Mouse (Mus musculus) left cerebral cortex, postnatal 25 days (tissue): Measurements from ENCODE around the gene Kbtbd4. TPM values are rescaled to one million over a fixed set of nuclear protein-coding genes. Genes with fewer than 3 reads are reported as not detected.
"Not testable (repeated sequence)": the region's sequence is repeated elsewhere in the genome, so short reads cannot be mapped to it uniquely, and the experiment has no call there.

ENCODE experiments used
- DNase-seq, 2 experiments: peaks; one replicate each; pipeline ENCODE4 v3.0.0; 2022; ENCODE audit warnings: low spot score in 2 of 2, mixed read lengths in 1 of 2
- intact Hi-C: fragments of 180-260 bp; cut with DNase I; formaldehyde crosslinking; loops from one replicate; pipeline ENCODE4 v1.15.1; 2025
- total RNA-seq, 2 experiments: library from RNA; stranded (reverse); gene quantifications; 2 replicates each; pipeline ENCODE4 v1.2.3; 2021

Gene Kbtbd4
- total RNA-seq, 2 experiments from 2014 or later: 40.1 to 43.1 TPM

DNA sequence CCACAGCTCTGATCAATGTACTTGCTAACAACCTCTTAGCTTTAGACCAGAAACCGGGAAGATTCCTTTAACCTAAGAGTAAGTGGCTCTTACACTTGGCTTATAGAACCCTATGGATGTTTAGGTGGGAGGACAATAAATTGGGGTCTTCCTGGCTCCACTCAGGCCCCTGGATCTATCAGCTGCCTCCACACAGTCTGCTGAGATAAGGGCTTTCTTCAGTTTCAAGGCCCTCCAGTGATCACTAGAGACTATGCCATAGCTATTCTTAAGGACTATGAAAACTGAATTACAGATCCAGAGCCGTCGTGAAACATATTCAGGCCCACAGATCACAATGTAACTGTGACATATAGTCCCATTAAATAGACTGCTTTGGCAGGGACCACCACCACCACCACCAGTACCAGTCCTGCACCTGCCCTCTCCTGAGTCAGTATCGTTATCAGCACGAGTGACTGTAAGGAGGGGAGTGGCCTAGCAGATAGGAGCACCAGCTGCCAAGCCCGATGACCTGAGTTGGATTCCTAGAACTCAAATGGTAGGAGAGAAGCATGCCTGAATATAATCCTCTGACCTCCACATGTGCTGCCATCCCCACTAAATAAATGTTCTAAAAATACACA lies 10.8 kb upstream of the Kbtbd4 start:
- intact Hi-C loops: no loop called here

DNA sequence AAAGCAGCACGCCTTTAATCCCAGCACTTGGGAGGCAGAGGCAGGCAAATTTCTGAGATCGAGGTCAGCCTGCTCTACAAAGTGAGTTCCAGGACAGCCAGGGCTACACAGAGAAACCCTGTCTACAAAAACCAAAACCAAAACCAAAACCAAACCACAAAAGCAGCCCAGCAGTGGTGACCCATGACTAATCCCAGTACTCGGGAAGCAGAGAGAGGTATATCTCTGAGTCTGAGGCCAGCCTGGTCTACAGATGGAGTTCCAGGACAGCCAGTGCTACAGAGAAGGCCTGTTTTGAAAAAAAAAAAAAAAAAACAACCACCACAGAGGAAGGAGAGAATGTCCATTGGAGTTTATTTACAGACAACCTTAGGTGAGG lies 10.3 kb upstream of the Kbtbd4 start:
- DNase-seq, intact Hi-C loops: not testable (repeated sequence)

More for the DNA sequence above, 10.8 kb upstream of the Kbtbd4 start:
- no peak for DNase-seq

DNA sequence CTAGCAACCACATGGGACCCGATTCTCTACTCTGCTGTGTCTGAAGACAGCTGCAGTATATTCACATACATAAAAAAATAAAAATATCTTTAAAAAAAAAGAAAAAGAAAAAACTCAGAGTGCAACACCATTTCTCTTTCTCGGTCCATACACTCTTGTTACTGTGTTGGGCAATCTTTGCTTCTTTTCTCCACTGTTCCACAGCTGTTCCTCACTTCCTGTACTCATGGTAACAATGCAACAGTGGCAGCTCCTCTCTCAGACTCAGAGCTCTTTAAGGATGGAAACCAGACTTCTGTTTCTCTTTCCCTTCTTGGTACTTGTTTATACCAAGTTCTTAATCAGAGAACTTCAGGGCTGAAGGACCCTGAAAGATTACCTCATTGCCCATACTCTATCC lies 1.1 kb upstream of the Kbtbd4 start:
- no peak for DNase-seq
- intact Hi-C loops: loop anchor here (5.0 kb wide), 1 partner anchor 36 kb away; no protein-coding TSS in a partner anchor

DNA sequence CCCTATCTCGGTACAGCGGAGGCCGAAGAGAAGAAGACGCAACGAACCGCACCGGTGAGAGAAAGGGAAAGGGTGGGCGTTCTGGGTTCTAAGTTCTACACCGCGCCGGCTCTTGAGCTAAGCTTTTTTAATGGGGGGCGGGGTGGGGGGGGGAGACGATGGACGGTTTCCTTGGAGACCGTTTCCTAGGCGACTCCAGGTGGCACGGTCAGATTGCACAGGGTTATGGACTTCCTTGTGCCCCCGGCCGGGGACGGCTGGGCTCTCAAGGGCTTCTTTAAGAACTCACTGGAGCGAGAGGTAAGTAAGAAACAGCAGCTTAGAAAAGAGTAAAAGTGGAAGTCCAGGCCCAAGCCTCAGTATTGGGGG lies 300 bp downstream of the Kbtbd4 start:
- no peak for DNase-seq
- intact Hi-C loops: loop anchor here (5.0 kb wide), 1 partner anchor 38 kb away; no protein-coding TSS in a partner anchor

DNA sequence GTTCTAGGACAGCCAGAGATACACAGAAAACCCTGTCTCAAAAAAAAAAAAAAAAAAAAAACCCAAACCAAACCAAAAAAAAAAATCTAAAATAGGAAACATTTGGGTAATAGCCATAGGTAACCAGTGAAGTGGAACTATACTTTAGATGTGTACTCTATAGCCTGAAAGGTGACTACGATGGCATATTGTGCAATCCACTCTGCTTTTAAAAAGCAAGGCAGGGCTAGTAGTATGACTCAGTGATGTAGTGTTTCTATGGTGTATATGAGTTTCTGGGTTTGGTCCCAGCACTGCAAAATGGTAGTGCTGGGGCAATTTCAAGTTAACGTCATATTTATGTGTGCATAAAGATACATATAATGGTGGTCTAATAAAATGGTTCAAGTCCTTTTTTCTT lies 2.2 kb downstream of the Kbtbd4 start:
- intact Hi-C loops: no loop called here
- DNase-seq: no peak

DNA sequence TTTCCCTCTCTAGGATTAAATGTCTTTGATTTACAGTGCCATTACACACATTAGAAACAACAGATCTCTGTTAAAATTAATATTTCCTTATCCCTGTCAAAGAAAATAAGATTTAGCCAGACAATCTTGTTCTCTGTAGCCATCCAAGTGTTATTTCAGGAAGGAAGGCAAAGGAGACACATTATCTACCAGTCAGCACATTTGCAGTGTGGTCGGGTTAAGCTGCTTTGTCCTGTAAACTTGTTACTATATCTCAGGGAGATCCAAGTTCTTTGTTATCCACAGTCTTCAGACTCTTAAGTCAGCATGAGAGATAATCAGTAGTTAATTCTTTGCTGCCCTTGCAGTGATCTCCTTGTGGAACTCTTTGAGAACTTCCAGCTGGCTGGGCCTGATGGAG lies 6.3 kb downstream of the Kbtbd4 start:
- DNase-seq: no peak
- intact Hi-C loops: no loop called here

DNA sequence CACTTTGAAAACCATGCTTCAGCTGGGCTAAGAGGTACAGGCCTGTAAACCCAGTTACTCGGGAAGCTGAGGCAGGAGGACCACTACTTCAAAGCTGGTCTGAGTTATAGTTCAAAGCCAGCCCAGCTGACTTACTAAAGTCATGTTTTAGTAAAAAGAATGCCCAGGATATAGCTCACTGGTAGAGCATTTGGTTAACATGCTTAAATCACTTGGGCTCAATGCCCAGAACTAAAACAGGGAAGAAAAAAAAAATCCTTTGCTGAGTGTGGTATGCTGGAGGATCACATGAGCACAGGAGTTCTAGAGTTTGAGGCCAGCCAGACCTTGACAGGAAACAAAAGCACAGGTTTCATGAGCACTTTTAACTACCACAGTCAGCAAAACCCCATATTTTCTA lies 7.1 kb downstream of the Kbtbd4 start:
- intact Hi-C loops: no loop called here

DNA sequence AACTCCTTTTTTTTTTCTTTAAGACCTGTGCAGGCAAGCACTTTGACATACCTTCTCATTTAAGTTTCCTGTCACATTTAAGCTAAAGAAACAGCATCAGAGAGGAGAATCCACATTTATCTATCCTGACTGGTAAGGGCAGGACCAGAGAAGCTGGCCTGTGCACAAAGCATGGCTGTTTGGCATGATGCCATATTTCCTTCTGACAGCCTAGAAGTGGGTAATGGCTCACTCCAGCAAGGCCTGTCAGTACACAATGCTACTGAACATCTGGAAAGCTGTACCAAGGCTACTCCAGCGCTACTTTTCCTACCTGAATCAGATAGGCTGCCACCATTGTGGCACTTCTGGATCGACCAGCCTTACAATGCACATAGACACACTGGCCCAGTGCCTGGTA lies 9.1 kb downstream of the Kbtbd4 start:
- intact Hi-C loops: no loop called here
- no peak for DNase-seq

More for the DNA sequence above, 7.1 kb downstream of the Kbtbd4 start:
- DNase-seq: no peak

DNA sequence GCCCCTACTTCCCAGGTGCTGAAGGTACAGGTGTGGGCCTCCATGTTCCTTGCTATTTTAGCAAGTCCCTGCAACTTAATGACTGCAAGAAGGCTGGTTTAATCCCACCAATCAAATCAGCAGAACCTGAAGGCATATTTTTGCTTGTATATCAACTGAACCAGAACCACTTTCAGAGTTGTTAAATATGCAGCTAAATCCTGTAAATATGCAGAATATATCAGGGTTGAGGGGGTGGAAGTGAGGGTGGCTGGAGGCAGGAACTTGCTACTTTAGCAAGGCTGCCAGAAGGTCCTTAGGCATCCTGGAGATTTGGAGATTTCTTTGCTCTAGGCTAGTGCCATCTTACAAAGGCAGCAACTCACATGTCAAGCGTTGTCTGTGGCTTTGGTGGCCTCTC lies 11.0 kb downstream of the Kbtbd4 start:
- intact Hi-C loops: loop anchor here (5.0 kb wide), 2 partner anchors 48 to 147 kb away; no protein-coding TSS in a partner anchor
- peak in 1 of 2 experiments; percentile 59 for DNase-seq

DNA sequence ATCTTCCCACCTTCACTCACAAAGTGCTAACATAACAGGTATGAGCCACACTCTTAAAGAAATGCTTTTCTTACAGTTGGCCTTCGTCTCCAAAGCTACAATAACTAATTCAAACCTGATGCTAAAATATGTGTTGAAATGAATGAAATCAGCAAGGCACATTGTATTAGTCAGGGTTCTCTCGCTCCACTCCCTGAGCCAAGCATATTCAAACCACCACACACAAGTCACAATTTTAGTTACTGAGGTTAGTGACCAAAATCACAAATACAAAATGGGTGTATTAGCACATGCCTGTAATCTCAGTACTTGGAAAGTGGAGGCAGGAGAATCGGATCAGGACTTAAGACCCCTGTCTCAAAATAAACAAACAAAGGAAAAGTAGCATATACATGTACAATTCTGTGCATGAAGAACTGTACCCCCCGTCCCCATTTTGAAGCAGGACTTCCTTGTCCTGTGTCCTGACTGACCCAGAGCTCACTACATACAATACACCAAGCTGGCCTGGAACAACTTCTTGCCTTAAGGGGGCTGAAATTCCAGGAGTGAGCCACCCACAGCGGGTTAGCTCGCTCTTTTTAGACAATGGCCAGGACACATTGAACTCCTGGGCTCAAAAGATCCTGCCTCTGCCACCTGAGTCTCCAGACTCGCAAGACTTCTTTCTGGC lies 12.2 kb downstream of the Kbtbd4 start:
- intact Hi-C loops: loop anchor here (5.0 kb wide), 2 partner anchors 49 to 146 kb away; no protein-coding TSS in a partner anchor

DNA sequence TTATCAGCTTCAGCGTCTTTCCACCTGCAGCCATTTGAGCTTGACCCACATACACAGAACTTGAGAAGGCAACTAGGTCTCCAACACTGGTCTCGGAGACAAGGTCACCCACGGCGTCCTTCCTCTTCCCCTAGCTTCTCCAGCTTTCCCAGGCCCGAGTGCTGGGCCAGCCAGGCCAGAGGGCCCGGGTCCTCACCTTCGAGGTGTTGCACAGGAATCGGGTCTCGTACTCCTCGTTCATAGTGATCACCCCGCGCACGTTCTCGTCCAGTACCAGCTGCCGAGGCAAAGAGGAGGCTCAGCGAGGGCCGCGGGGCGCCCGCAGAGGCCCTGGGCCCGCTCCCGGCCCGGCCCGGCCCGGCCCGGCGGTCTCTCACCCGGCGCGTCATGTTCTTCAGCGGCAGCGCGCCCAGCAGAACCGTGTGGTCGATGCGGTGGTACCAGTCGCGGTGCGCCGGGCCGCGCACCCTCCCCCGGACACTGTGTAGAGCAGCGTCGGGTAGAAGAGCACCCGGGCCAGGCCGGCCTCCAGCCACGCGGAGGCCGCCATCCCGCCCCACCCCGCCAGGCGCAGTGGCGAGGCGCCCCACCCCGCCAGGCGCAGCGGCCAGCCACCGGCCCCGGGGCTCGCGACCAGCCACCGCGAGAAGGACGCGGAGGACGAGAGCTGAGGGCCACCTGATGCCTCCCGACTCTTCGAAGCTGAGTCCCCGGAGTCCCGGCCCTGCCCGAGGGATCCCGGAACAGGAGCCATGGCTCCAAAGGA lies 12.9 kb downstream of the Kbtbd4 start:
- peak; percentile 43 to 58 for DNase-seq
- intact Hi-C loops: loop anchor here (5.0 kb wide), 2 partner anchors 50 to 145 kb away; no protein-coding TSS in a partner anchor

More for the DNA sequence above, 12.2 kb downstream of the Kbtbd4 start:
- no peak for DNase-seq

DNA sequence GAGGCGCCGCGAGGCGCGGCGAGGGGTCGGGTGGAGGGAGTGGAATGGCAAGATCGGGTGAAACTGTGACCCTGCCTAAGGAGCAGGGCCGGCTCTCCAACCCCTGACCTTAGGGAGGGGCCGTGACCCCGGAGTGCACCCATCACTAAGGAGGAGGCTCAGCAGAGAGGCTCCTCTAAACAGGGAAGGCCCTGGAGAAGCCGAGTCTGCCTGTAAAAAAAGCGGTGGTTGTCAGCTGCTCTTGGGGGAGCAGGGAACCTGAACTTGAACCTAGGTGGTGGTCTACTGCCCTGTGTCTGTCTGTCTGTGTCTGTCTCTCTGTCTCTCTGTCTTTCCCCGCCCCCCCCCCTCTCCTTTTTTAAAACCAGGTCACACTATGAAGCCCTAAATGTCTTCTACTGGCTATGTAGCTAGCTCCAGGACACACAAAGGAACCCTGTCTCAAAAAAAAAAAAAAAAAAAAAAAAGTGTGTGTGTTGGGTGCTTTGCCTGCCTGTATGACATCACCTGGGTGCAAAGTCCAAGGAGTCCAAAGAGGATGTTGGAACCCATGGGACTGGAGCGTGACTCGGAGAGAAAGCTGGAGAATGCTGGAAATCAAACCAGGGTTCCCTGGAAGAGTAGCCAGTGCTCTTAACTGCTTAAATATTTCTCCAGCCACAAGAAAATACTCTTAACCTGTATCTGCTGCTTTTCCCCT lies 13.6 kb downstream of the Kbtbd4 start:
- peak in 1 of 2 experiments; percentile 29 for DNase-seq
- intact Hi-C loops: loop anchor here (5.0 kb wide), 2 partner anchors 51 to 144 kb away; no protein-coding TSS in a partner anchor

DNA sequence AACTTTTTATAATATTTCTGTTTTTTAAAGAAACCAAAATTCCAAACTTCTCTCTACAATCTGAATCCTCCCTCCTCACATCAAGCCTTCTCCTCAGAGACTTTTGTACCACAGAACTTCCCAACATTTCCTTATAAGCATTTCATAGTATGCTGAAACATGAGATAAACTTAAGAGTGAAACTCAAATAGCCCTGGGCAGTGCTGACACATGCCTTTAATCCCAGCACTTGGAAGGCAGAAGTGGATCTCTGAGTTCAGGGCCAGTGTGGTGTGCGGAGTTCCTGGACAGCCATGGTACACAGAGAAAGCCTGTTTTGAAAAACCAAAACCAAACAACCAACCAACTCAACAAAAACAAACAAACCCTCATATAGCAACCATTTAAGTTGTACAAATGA lies 16.6 kb downstream of the Kbtbd4 start:
- no peak for DNase-seq
- intact Hi-C loops: no loop called here

DNA sequence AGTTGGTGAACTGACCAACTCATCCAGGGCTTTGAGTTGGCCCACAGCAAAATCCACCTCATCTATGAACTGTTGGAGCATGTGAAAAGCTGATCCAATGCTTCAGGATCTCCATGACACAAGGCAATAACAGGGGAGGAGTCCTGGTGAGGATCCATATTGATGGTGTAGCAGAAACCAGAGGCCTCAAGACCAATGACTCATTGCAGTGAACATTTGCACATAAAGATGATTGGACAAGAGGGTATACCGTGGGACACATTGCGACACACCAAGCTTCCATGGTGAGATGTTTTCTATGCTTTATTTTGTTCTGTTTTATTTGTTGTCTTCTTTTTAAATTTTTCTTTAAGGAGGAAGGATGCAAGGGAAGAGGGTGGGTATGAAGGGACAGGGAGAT lies 18.1 kb downstream of the Kbtbd4 start:
- intact Hi-C loops: no loop called here
- no peak for DNase-seq

DNA sequence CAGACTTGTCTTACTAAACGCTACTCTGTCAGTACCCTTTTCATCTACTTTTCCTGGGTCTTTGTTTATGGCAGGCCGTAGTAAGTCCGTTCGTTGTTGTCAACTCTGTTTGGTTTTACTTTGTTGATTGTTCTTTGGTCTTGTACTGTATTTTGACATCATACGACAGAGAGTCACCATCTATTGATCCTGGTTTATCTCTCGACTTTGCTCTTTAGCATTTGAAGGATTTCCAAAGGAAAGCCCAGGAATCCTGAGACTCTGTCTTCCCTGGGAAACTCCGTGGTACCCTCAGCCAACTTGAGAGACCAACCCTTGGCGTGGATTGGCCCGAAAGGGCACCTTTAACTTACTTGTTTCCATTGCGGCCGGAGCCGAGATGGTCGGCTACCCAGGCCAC lies 24.0 kb downstream of the Kbtbd4 start:
- no peak for DNase-seq
- intact Hi-C loops: no loop called here

DNA sequence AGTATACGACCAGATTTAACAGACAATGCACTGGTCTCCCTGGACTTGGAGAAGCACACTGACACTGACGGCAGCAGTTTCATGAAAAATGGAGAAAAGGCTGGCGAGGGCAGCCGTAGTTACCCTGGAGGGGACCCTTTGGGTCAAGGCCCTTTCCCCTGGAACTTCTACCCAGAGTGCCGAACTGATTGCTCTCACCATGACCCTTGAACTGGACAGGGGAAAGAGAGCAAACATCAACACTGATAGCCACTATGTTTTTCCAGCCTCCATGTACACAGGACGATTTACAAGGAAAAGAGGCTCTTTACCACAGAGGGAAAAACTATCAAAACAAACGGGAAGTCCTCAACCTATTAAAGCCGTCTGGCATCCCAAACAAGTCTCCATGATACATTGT lies 27.3 kb downstream of the Kbtbd4 start:
- intact Hi-C loops: no loop called here
- DNase-seq: no peak

DNA sequence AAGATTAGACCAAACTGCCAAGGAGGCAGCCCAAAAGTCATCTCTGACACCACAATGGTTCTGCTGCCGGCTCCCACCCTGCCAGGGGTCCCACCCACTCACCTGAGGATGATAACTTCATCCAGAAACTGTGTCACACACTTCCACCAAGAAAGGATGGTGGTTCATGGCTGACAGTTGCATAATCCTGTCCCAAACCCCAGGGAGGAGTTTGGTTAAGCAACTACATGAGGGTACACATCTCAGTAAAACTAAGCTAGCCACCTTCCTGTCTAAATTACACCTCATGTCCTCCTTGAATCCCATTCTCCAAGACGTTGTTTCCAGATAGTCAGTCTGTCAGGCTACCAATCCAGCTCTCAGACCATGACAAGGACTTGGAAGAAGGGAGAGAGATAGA lies 27.7 kb downstream of the Kbtbd4 start:
- DNase-seq: no peak
- intact Hi-C loops: no loop called here

DNA sequence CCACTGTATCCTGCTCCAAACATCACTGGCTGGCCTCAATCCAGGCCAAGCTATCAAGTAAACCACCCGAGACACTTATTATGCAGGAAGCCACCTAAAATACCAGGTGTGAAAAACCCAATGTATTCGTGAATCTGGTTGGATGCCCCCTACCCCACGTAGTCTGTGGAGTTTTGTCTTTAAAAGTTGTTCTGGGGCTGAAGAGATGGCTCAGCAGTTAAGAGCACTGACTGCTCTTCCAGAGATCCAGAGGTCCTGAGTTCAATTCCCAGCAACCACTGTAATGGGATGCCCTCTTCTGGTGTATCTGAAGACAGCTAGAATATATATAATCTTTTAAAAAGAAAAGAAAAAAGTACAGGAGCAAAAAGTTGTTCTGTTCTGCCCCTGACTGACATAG lies 33.8 kb downstream of the Kbtbd4 start:
- DNase-seq: no peak
- intact Hi-C loops: no loop called here

DNA sequence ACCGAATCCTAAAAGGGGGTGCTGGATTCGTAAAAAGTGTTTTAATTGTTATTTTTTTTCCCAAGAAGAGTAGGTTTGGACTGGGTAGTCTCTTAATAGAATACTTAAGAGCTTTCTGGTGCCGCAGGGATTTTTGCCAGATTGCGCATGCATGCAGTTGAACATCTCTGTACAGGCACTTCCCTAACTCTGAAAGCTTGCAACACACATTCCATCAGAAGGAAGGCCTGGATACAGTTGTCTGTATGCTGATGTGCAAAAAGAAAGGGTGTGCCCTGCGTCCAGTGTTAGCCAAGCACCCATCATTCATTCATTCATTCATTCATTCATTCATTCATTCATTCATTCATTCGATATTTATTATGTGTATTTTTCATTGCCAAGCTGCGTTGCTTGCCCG lies 35.2 kb downstream of the Kbtbd4 start:
- no peak for DNase-seq
- intact Hi-C loops: loop anchor here (2.0 to 5.0 kb wide), 2 partner anchors 25 to 113 kb away; partner anchors contain the start of gene Psmc3
